Mouse (Mus musculus): ENCODE data around the gene Ppp1r27. TPM values are rescaled to one million over a fixed set of nuclear protein-coding genes. Genes with fewer than 3 reads are reported as not detected.

Ppp1r27 gene
- polyA plus RNA-seq, 1 experiment from 2014 or later: not detected

- ATAC-seq: no peak
- Histone ChIP-seq H3K36me3 (peaks cover 12% of the 10 kb centered on the region), H3K9ac (replicated peaks) (no peak overlapping the region), H3K4me2 (replicated peaks) (no peak overlapping the region), H3K4me1 (replicated peaks) (peaks cover 7% of the 10 kb centered on the region), H3K4me3 (replicated peaks) (no peak overlapping the region), H3K27ac (no peak overlapping the region), H3K9me3 (no peaks in the 10 kb centered on the region), H3K27me3 (no peaks in the 10 kb centered on the region)
- 82% methylated on average over 7 of the region's 7 CpGs for WGBS
Observed at GRCm38 (mm10) chr11:120554834-120555233, 3.9 kb upstream of the Ppp1r27 start.

GRCm38 (mm10) chr11:120552736-120553135 lies 1.8 kb upstream of the Ppp1r27 start:
- Histone ChIP-seq H3K4me3 (replicated peaks) (no peak overlapping the region), H3K4me1 (replicated peaks) (peaks cover 21% of the 10 kb centered on the region), H3K36me3 (no peaks in the 10 kb centered on the region), H3K9ac (replicated peaks) (no peak overlapping the region), H3K9me3 (no peaks in the 10 kb centered on the region), H3K27ac (no peak overlapping the region), H3K4me2 (replicated peaks) (no peak overlapping the region), H3K27me3 (no peaks in the 10 kb centered on the region)
- ATAC-seq: no peak
- WGBS: 75% methylated on average over 5 of the region's 5 CpGs

GRCm38 (mm10) chr11:120549986-120550809 lies 734 bp downstream of the Ppp1r27 start:
- Histone ChIP-seq H3K27me3 (no peaks in the 10 kb centered on the region), H3K27ac (peak overlapping the region; percentile 83), H3K9ac (replicated peaks) (peak overlapping the region; percentile 98), H3K36me3 (no peaks in the 10 kb centered on the region), H3K9me3 (no peaks in the 10 kb centered on the region), H3K4me3 (replicated peaks) (peak overlapping the region; percentile 99), H3K4me2 (replicated peaks) (peak overlapping the region; percentile 96), H3K4me1 (replicated peaks) (peaks cover 31% of the 10 kb centered on the region)
- WGBS: 76% methylated on average over 11 of the region's 11 CpGs
- ATAC-seq: peak; percentile 62

- WGBS: under 1% methylated on average over 70 of the region's 87 CpGs
Observed at GRCm38 (mm10) chr11:120549168-120549945, 1.6 kb downstream of the Ppp1r27 start, which contains the start of gene Mcrip1. Gene Mcrip1 (minus strand): TSS chr11:120549727.

GRCm38 (mm10) chr11:120548786-120549167 lies 2.2 kb downstream of the Ppp1r27 start:
- peak overlapping the region; percentile 99 for H3K4me3 ChIP-seq (replicated peaks)
- H3K27ac ChIP-seq: peak overlapping the region; percentile 83
- H3K4me1 ChIP-seq (replicated peaks): peaks cover 31% of the 10 kb centered on the region
- H3K27me3 ChIP-seq: no peaks in the 10 kb centered on the region
- ATAC-seq: no peak
- peaks cover 14% of the 10 kb centered on the region for H3K36me3 ChIP-seq
- H3K4me2 ChIP-seq (replicated peaks): peak overlapping the region; percentile 96
- H3K9me3 ChIP-seq: no peaks in the 10 kb centered on the region
- WGBS: 32% methylated on average over 7 of the region's 7 CpGs
- peak overlapping the region; percentile 98 for H3K9ac ChIP-seq (replicated peaks)

More at GRCm38 (mm10) chr11:120549168-120549945, 1.6 kb downstream of the Ppp1r27 start, which contains the start of gene Mcrip1:
- H3K9ac ChIP-seq (replicated peaks): peak within 1 kb of the TSS; percentile 98
- ATAC-seq: peak; percentile 90
- H3K4me2 ChIP-seq (replicated peaks): peak within 1 kb of the TSS; percentile 96
- H3K4me1 ChIP-seq (replicated peaks): peaks cover 31% of the 10 kb centered on the region
- no peaks in the 10 kb centered on the region for H3K27me3 ChIP-seq
- H3K27ac ChIP-seq: peak within 1 kb of the TSS; percentile 83
- peak within 1 kb of the TSS; percentile 99 for H3K4me3 ChIP-seq (replicated peaks)
- H3K36me3 ChIP-seq: peaks cover 8% of the 10 kb centered on the region
- H3K9me3 ChIP-seq: no peaks in the 10 kb centered on the region

- Histone ChIP-seq H3K9me3 (no peaks in the 10 kb centered on the region), H3K36me3 (peaks cover 20% of the 10 kb centered on the region), H3K27ac (no peak overlapping the region), H3K9ac (replicated peaks) (peak overlapping the region; percentile 98), H3K4me1 (replicated peaks) (peaks cover 31% of the 10 kb centered on the region), H3K4me3 (replicated peaks) (peak overlapping the region; percentile 99), H3K4me2 (replicated peaks) (peak overlapping the region; percentile 96), H3K27me3 (no peaks in the 10 kb centered on the region)
- WGBS: 86% methylated on average over 3 of the region's 3 CpGs
- ATAC-seq: no peak
Observed at GRCm38 (mm10) chr11:120548214-120548613, 2.7 kb downstream of the Ppp1r27 start.

GRCm38 (mm10) chr11:120547469-120547868 lies 3.5 kb downstream of the Ppp1r27 start:
- no peaks in the 10 kb centered on the region for H3K27me3 ChIP-seq
- 71% methylated on average over 2 of the region's 2 CpGs for WGBS
- H3K4me1 ChIP-seq (replicated peaks): peaks cover 31% of the 10 kb centered on the region
- 0 out of 2 replicates have a peak overlapping the region, but pooled peaks have one; percentile 98 for H3K9ac ChIP-seq (replicated peaks)
- H3K9me3 ChIP-seq: no peaks in the 10 kb centered on the region
- H3K4me3 ChIP-seq (replicated peaks): no peak overlapping the region
- no peak overlapping the region for H3K27ac ChIP-seq
- H3K36me3 ChIP-seq: peaks cover 27% of the 10 kb centered on the region
- H3K4me2 ChIP-seq (replicated peaks): peak overlapping the region; percentile 96; the same call in 1 of the 2 replicates
- no peak for ATAC-seq

- Histone ChIP-seq H3K36me3 (peaks cover 38% of the 10 kb centered on the region), H3K9ac (replicated peaks) (peak overlapping the region; percentile 23; the same call in 1 of the 2 replicates), H3K27ac (no peak overlapping the region), H3K27me3 (no peaks in the 10 kb centered on the region), H3K9me3 (no peaks in the 10 kb centered on the region), H3K4me1 (replicated peaks) (peaks cover 31% of the 10 kb centered on the region), H3K4me3 (replicated peaks) (no peak overlapping the region), H3K4me2 (replicated peaks) (no peak overlapping the region)
- 91% methylated on average over 3 of the region's 3 CpGs for WGBS
- no peak for ATAC-seq
Observed at GRCm38 (mm10) chr11:120545964-120546363, 5.0 kb downstream of the Ppp1r27 start.

GRCm38 (mm10) chr11:120542376-120542775 lies 8.6 kb downstream of the Ppp1r27 start:
- 86% methylated on average over 6 of the region's 6 CpGs for WGBS
- Histone ChIP-seq H3K27ac (no peak overlapping the region), H3K9ac (replicated peaks) (no peak overlapping the region), H3K4me1 (replicated peaks) (peaks cover 26% of the 10 kb centered on the region), H3K36me3 (peaks cover 38% of the 10 kb centered on the region), H3K4me3 (replicated peaks) (no peak overlapping the region), H3K4me2 (replicated peaks) (no peak overlapping the region), H3K9me3 (no peaks in the 10 kb centered on the region), H3K27me3 (no peaks in the 10 kb centered on the region)
- no peak for ATAC-seq

- Histone ChIP-seq H3K9ac (replicated peaks) (no peak overlapping the region), H3K27me3 (no peaks in the 10 kb centered on the region), H3K9me3 (no peaks in the 10 kb centered on the region), H3K36me3 (peaks cover 38% of the 10 kb centered on the region), H3K4me2 (replicated peaks) (no peak overlapping the region), H3K4me1 (replicated peaks) (peaks cover 24% of the 10 kb centered on the region), H3K4me3 (replicated peaks) (no peak overlapping the region), H3K27ac (no peak overlapping the region)
- 31% methylated on average over 4 of the region's 4 CpGs for WGBS
- no peak for ATAC-seq
Observed at GRCm38 (mm10) chr11:120541907-120542306, 9.0 kb downstream of the Ppp1r27 start.

GRCm38 (mm10) chr11:120539285-120540014 lies 11.5 kb downstream of the Ppp1r27 start:
- Histone ChIP-seq H3K9ac (replicated peaks) (peak overlapping the region; percentile 45; the same call in 1 of the 2 replicates), H3K4me3 (replicated peaks) (no peak overlapping the region), H3K4me2 (replicated peaks) (peak overlapping the region; percentile 15; the same call in 1 of the 2 replicates), H3K27me3 (no peaks in the 10 kb centered on the region), H3K9me3 (no peaks in the 10 kb centered on the region), H3K4me1 (replicated peaks) (peaks cover 20% of the 10 kb centered on the region), H3K36me3 (peaks cover 31% of the 10 kb centered on the region), H3K27ac (peak overlapping the region; percentile 73)
- WGBS: 17% methylated on average over 10 of the region's 10 CpGs
- ATAC-seq: peak; percentile 60

Measured in midbrain, embryonic 13.5 days (tissue).